Mouse (Mus musculus) hindbrain, postnatal 0 days (tissue): ENCODE data around the gene Itga6. TPM values are rescaled to one million over a fixed set of nuclear protein-coding genes. Genes with fewer than 3 reads are reported as not detected.

ENCODE experiments used
- ATAC-seq: fragments of 200-750 bp; cut with Nextera tagmentation; 2 replicates; pipeline ENCODE4 v1.8.0; 2017; ENCODE audit warnings: mild to moderate bottlenecking, moderate TSS enrichment, moderate library complexity
- DNase-seq: peaks from one replicate; pipeline ENCODE4 v3.0.0-alpha.2; 2015; ENCODE audit warnings: low spot score
- H3K27ac ChIP-seq: fragments of 300-500 bp; sonication (generic); 2 replicates; pipeline ENCODE4 v1.5.1; 2014; ENCODE audit warnings: mild to moderate bottlenecking
- H3K27me3 ChIP-seq: fragments of 300-500 bp; sonication (generic); 2 replicates; pipeline ENCODE4 v1.6.1; 2014; ENCODE audit warnings: low read length, mixed read lengths; ENCODE audit not compliant: insufficient read depth
- H3K36me3 ChIP-seq: fragments of 300-500 bp; sonication (generic); 2 replicates; pipeline ENCODE4 v1.6.1; 2014; ENCODE audit warnings: low read length, mixed read lengths; ENCODE audit not compliant: insufficient read depth
- H3K4me1 ChIP-seq: fragments of 300-500 bp; sonication (generic); 2 replicates; pipeline ENCODE4 v1.6.1; 2014; ENCODE audit warnings: antibody characterized with exemption, low read length, mixed read lengths; ENCODE audit not compliant: insufficient read depth
- H3K4me2 ChIP-seq: fragments of 300-500 bp; sonication (generic); 2 replicates; pipeline ENCODE4 v1.6.1; 2014; ENCODE audit warnings: low read depth, mild to moderate bottlenecking, low read length, moderate library complexity, mixed read lengths
- H3K4me3 ChIP-seq: fragments of 300-500 bp; sonication (generic); 2 replicates; pipeline ENCODE4 v1.5.1; 2014; ENCODE audit warnings: low read length
- H3K9ac ChIP-seq: fragments of 300-500 bp; sonication (generic); replicated peaks from 2 replicates; pipeline ENCODE4 v1.6.1; 2014; ENCODE audit warnings: mild to moderate bottlenecking, low read length, moderate library complexity, mixed read lengths
- H3K9me3 ChIP-seq: fragments of 300-500 bp; sonication (generic); 2 replicates; pipeline ENCODE4 v1.6.1; 2016; ENCODE audit warnings: low read length, mixed read lengths
- CTCF ChIP-seq: IDR thresholded peaks from 2 replicates; pipeline ENCODE4 v1.5.1; 2016; ENCODE audit warnings: antibody characterized with exemption, control low read depth, low read depth
- WGBS: fragments of 180-500 bp; shearing (Covaris S2); extraction: QIAGEN DNeasy Blood & Tissue Kit; methylation state at CpG from one replicate; pipeline ENCODE4 v1.1.7; 2014; 5-methylcytosine and 5-hydroxymethylcytosine counted together
- polyA plus RNA-seq: library from polyadenylated mRNA; unstranded; fragments of >200 nt; fragmentation: Nextera tagmentation; extraction: Ambion mirVana; gene quantifications from 2 replicates; pipeline ENCODE4 v1.2.1, GENCODE M21; 2015
- total RNA-seq: library from RNA; depleted of rRNA; stranded (reverse); fragments of >200 nt; gene quantifications from 2 replicates; pipeline ENCODE4 v1.2.3, GENCODE M21; 2014

Itga6 gene
- total and polyA plus RNA-seq, 2 experiments from 2014 or later: 20.0 to 46.7 TPM

DNA sequence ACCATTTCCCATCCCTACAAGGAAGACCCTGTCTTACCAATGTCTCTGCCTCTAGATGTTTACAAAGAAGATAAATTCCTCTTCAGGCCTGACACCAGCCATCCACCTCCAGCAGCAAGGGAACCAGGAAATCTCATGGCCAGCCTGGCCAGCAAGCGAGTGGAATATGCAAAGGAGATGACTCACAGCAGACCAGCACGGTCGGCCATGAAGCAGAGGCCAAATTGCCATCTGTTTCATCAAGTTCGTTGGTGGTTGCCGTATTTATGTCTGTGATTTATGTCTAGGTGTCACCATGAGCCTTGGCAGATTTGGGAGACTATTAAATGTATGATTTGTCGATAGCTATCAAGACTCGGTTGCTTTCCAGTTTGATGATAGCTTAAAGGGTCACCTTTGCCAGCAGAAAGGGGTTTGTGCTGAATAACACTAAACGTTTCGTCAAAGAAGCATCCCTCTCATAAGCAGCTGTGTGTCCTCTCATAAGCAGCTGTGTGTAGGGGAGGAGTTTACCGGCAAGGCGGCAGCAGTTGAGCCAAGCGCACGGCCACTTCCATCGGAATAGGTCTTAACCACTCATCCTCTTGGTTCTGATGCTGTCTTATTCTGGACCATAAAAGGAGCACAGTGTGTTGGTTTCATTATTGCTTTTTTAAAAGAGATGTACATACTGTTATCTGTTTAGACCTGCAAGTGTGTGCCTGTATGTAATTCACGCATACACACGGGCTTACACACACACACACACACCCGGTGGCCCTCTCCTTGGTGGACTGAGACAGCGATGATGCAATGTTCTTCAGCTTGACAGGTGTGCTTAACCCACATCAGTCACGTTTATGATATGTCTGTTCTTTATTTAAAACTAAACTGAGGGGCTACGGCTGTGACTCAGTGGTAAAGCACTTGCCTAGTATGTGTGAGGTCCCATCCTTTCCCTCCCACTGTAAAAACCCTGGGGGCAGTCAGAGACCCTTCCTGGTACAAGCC, 14.5 kb upstream of the Itga6 start:
- Histone ChIP-seq H3K36me3 (no peaks in the 10 kb centered on the region), H3K4me2 (no peak overlapping the region), H3K27me3 (no peaks in the 10 kb centered on the region), H3K9me3 (no peaks in the 10 kb centered on the region), H3K9ac (no peak overlapping the region), H3K27ac (no peak overlapping the region), H3K4me3 (no peak overlapping the region), H3K4me1 (no peaks in the 10 kb centered on the region)
- no peak for TF ChIP-seq CTCF
- no peak for DNase-seq
- whole genome bisulfite sequencing: 80% methylated on average over 20 of the region's 20 CpGs
- ATAC-seq: no peak

DNA sequence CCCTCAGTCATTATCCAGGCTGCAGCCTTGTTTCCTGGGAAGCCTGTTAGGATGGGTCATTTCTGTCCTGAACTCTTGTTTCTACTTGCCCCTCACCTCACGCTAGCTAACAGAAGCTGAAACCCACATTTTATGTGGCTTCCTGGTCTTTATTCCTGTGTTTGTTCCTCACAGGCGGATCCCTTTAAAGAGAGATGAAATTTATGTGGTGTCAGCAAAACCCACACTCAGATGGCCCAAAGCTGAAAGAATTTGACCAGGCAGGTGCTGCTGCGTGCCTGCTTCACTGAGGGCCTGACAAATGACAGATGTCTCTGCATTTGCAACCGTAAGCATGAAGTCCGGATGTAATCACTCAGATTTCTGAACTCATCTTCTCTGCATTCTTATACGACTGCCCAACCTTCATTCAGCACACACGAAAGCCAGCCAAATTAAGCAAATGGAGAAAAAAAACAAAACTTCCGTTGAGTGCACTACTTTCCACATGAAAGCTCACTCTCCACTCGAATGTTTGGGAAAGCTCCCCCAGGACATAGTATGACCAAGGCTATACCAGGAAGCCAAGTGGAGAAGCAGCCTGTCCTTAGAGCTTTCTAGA, 10.5 kb upstream of the Itga6 start:
- DNase-seq: no peak
- no peak overlapping the region for H3K9ac ChIP-seq
- no peak for ATAC-seq

DNA sequence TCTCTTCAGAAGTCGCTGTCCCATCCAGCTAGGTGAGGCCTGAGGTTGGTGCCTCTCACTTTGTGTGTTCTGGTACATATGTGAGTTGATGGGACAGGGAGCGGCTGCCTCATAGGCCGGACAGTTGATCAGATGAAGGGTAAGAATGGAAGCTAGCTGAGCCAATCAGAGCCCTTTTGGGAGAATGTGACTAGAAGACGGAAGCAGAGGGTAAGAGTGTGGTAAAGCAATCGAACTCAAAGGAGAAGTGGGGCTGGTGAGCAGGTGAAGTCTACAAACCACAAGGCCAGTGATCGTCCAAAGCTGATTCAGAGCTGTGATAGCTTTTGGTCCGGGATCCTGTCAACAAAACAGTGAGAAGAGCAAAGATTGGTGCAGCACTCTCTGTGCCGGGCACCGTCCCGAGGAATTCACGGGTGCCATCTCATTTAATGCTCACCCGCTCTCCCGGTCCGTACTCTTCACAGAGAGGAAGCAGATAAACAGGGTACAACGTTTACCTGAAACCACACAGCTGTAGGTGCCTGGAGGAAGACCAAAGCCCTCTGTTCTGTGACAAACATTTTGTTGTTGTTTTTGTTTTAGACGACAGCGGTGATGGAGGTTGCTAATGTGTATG, 9.8 kb upstream of the Itga6 start:
- no peak overlapping the region for H3K9ac ChIP-seq
- H3K4me3 ChIP-seq: no peak overlapping the region
- H3K27ac ChIP-seq: no peak overlapping the region
- 93% methylated on average over 17 of the region's 17 CpGs for WGBS
- no peaks in the 10 kb centered on the region for H3K27me3 ChIP-seq
- DNase-seq (no peak), ATAC-seq (no peak)
- H3K9me3 ChIP-seq: no peaks in the 10 kb centered on the region
- H3K4me1 ChIP-seq: no peaks in the 10 kb centered on the region
- H3K36me3 ChIP-seq: no peaks in the 10 kb centered on the region
- H3K4me2 ChIP-seq: no peak overlapping the region
- no peak for TF ChIP-seq CTCF

More for the DNA sequence above, 10.5 kb upstream of the Itga6 start:
- Histone ChIP-seq H3K4me1 (no peaks in the 10 kb centered on the region), H3K4me3 (no peak overlapping the region), H3K36me3 (no peaks in the 10 kb centered on the region), H3K27ac (no peak overlapping the region), H3K27me3 (no peaks in the 10 kb centered on the region), H3K4me2 (no peak overlapping the region), H3K9me3 (no peaks in the 10 kb centered on the region)
- 66% methylated on average over 9 of the region's 9 CpGs for WGBS
- TF ChIP-seq CTCF: no peak

DNA sequence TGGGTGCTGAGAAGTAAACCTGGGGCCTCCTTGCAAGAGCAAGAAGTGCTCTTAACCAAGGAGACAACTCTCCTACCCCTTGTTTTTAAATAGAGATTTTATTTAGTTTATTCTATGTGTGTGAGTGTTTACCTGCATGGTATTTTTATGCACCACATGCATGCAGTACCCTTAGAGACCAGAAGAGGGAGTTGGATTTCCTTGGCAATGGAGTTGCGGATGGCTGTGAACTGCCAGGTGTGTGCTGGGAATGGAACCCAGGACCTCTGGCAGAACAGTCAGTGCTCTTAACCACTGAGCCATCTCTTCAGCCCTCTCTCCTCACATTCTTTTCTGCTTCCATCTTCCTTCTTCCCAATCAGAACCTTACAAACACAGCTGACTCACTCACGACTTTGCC, 9.2 kb upstream of the Itga6 start:
- Histone ChIP-seq H3K4me3 (no peak overlapping the region), H3K27ac (no peak overlapping the region), H3K4me2 (no peak overlapping the region), H3K9me3 (no peaks in the 10 kb centered on the region), H3K36me3 (no peaks in the 10 kb centered on the region), H3K4me1 (no peaks in the 10 kb centered on the region), H3K9ac (no peak overlapping the region), H3K27me3 (no peaks in the 10 kb centered on the region)
- WGBS: 93% methylated on average over 2 of the region's 2 CpGs
- peak; percentile 41 for TF ChIP-seq CTCF
- DNase-seq (no peak), ATAC-seq (no peak)

DNA sequence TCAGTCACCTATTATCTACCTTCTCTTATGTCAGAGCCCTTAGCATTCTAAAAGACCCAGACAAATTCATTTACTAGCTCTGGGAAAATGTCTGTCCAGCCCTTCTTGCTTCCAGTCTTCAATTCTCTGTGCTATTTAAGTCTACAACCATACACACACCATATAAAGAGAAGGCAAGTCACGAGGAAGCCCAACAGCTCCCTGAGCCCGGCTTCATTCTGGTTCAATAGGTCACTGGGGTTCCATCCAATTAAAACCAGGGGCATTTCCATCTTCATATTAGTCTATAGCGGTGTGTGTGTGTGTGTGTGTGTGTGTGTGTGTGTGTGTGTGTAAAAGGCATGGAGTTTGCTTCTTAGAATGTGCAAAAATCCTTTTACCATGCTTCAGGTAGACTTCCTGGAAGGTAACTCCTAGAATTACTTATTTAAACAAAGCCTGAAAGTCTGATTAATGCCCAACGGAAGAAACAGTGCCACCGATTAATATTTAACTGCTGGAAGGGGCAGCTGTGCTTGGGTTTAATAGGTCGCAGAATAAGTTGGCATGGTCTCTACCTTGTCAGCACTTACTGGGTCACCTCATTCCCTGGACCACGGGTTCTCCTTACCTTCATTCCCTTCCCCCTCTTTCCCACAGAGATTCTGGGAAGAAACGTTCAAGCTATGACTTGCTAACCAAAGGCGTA, 6.1 kb upstream of the Itga6 start:
- WGBS: 66% methylated on average over 9 of the region's 9 CpGs

DNA sequence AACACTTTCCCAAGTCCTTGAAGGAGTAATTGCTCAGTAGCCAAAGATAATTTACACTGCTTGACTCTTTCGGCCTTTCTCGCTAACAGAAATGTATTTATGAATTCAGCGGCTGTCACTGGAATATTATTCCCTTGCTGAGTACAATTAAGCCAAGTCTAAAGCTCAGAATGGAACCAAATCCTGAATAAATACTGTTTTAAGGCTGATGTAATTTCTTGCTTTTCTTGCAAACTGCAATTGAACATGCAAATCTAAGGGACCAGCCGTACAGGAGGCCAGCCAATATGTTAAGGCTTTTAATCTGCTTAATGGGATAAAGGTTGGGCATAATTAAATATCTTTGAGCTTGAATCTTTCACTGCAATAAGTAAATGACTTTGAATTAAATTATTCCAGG, 2.9 kb upstream of the Itga6 start:
- H3K9me3 ChIP-seq: no peaks in the 10 kb centered on the region
- no peaks in the 10 kb centered on the region for H3K27me3 ChIP-seq
- no peaks in the 10 kb centered on the region for H3K4me1 ChIP-seq
- no peak overlapping the region for H3K27ac ChIP-seq
- no peak for DNase-seq
- ATAC-seq: no peak
- WGBS: 42% methylated on average over 4 of the region's 4 CpGs
- no peak overlapping the region for H3K4me3 ChIP-seq
- no peak for TF ChIP-seq CTCF
- H3K4me2 ChIP-seq: no peak overlapping the region
- H3K36me3 ChIP-seq: no peaks in the 10 kb centered on the region
- no peak overlapping the region for H3K9ac ChIP-seq

More for the DNA sequence above, 6.1 kb upstream of the Itga6 start:
- H3K4me1 ChIP-seq: no peaks in the 10 kb centered on the region
- no peaks in the 10 kb centered on the region for H3K36me3 ChIP-seq
- ATAC-seq: no peak
- H3K9ac ChIP-seq: no peak overlapping the region
- H3K27ac ChIP-seq: no peak overlapping the region
- H3K9me3 ChIP-seq: no peaks in the 10 kb centered on the region
- DNase-seq: no peak
- H3K4me2 ChIP-seq: no peak overlapping the region
- H3K27me3 ChIP-seq: no peaks in the 10 kb centered on the region
- TF ChIP-seq CTCF: no peak
- no peak overlapping the region for H3K4me3 ChIP-seq
